Mouse (Mus musculus) liver, adult 2 months (tissue): ENCODE results near the gene Tsc1.

Experiments used
- CTCF ChIP-seq: fragments of 200-500 bp; IDR thresholded peaks from 2 replicates; pipeline ENCODE4 v1.5.1; 2011; ENCODE audit warnings: low read depth, low read length, control low read depth
- POLR2A ChIP-seq: fragments of 200-500 bp; IDR thresholded peaks from 2 replicates; pipeline ENCODE4 v1.6.1; 2011; ENCODE audit warnings: low read length, control low read depth; ENCODE audit not compliant: insufficient read depth; ENCODE audit errors: extremely low read depth

GRCm38 (mm10) chr2:28621111-28621510 lies 19.9 kb upstream of the Tsc1 start:
- TF ChIP-seq CTCF = no peak
- TF ChIP-seq POLR2A = no peak
